Mouse (Mus musculus) embryonic facial prominence, embryonic 14.5 days (tissue): ENCODE results near the gene Gpr82. TPM values are rescaled to one million over a fixed set of nuclear protein-coding genes. Genes with fewer than 3 reads are reported as not detected.

Source experiments
- microRNA-seq: library from miRNA; unstranded; fragments of <30 nt; microRNA quantifications from one replicate; pipeline ENCODE4, GENCODE M21; 2016; ENCODE audit warnings: borderline number of aligned reads
- polyA plus RNA-seq: library from polyadenylated mRNA; unstranded; fragments of >200 nt; fragmentation: Nextera tagmentation; extraction: Ambion mirVana; gene quantifications from 2 replicates; pipeline ENCODE4 v1.2.1, GENCODE M21; 2014

The Gpr82 gene
- polyA plus RNA-seq, 1 experiment from 2014 or later: 0.07 TPM

Small RNA genes within 50 kb of the gene (microRNA-seq; reads per million reads assigned to microRNA genes)
- not detected for gene Gm25246

Other genes with a start within 250 kb of the Gpr82 start
- 0.03 and 0.04 TPM in 2 replicates for gene Nyx, start 195.3 kb upstream of the Gpr82 start, polyA plus RNA-seq
- gene Gpr34, start 29.3 kb upstream of the Gpr82 start, polyA plus RNA-seq: 2.6 and 2.7 TPM in 2 replicates
- gene Cask, start 190.0 kb downstream of the Gpr82 start, polyA plus RNA-seq: 19.3 and 20.1 TPM in 2 replicates